Mouse (Mus musculus) hindlimb bud, embryonic 11.5 days (tissue): ENCODE data around the gene Zfp747.

ENCODE experiments used
- DNase-seq: peaks from one replicate; pipeline ENCODE4 v3.0.0-alpha.2; 2012; ENCODE audit warnings: low read depth, low spot score; ENCODE audit errors: extremely low spot score

Zfp747 gene

DNA sequence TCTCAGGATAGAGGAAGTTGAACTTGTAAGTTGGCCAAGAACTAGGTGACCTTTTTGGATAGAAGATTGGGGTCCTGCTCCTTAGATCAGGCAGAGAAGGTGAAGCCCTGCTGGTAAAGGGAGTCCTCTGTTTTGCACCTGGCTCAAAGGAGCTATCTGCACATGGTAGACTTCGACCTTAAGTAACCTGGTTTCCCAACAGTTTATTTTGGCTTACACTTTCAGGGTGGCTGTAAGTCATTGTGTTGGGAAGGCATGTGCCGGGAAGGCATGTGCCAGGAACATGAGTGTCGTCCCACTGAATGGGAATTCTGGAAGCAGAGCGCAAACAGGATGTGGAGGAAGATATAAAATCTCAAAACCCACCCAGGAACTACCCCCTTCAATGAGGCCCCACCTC, 40.2 kb downstream of the Zfp747 start:
- DNase-seq: no peak

GRCm38 (mm10) chr7:127333240-127333639, 42.6 kb downstream of the Zfp747 start:
- DNase-seq: no peak

GRCm38 (mm10) chr7:127326685-127327084, 49.2 kb downstream of the Zfp747 start:
- DNase-seq: no peak

GRCm38 (mm10) chr7:127325550-127325949, 50.3 kb downstream of the Zfp747 start:
- DNase-seq: no peak

GRCm38 (mm10) chr7:127324944-127325343, 50.9 kb downstream of the Zfp747 start:
- DNase-seq: no peak
